In the genomic region with DNA sequence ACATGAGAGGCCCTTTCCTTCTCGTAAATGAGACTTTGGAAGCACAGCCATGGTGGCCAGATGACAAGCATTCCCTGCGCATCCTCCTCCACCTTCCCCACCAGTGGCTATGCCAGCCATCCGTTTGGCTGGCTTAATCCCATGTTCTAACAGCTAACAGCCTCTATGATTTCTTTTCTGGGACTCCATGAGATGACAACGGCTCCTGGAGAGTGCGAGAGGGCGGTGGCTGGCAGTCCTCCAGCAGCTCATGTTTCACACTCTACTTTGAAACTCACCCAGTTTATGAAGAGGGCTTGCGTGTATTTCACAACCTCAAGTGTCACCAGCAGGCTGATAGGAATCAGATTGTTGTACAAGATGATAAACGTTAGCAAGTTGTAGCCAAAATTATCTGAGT, we compare ENCODE assay signal across 9 mouse cellular contexts.
DNase-seq lines count a peak whose midpoint lies in the region; ATAC-seq lines count a peak whose summit lies in the region.
"Had no signal": no experiment of that assay in that cellular context is flagged by ENCODE, and none has a peak within 500 bp of the region (broad histone marks: within the 10 kb centered on the region; RNA-seq: fewer than 3 reads in every experiment).

No protein-coding gene starts in this region.

- peak; percentile 89 for DNase-seq in heart, adult 11 months
- DNase-seq in heart, embryonic 10.5 days (ENCODE audit: low spot score) = no peak
- peak; percentile 87 for DNase-seq in brain, adult 2 months (ENCODE audit: low read depth, low spot score)
- DNase-seq in left cerebral cortex, postnatal 25 days (ENCODE audit: low spot score in 2 of 2) = peak; percentile 76 to 95
- DNase-seq in right cerebral cortex, postnatal 4 days = peak; percentile 71
- DNase-seq in retina, postnatal 1 day = no peak
- no peak for DNase-seq in hindbrain, embryonic 11.5 days (ENCODE audit: low spot score)

- ATAC-seq in heart, embryonic 14.5 days (ENCODE audit: insufficient number of reproducible peaks, insufficient read depth, low FRiP score, low read depth) = 0 out of 2 replicates have a peak, but pooled peaks have one; percentile 47
- no peak for ATAC-seq in hindbrain, embryonic 11.5 days (ENCODE audit: low FRiP score)

- intact Hi-C loops in left cerebral cortex, postnatal 25 days (cut with DNase I) = loop anchor here (1.0 kb wide), 1 partner anchor 151 kb away; no protein-coding TSS in a partner anchor

- H3K36me3 ChIP-seq in heart, embryonic 10.5 days = no peaks in the 10 kb centered on the region
- H3K36me3 ChIP-seq in heart, embryonic 14.5 days (ENCODE audit: control insufficient read depth, insufficient read depth, low read length) = no peaks in the 10 kb centered on the region
- H3K36me3 ChIP-seq in hindbrain, embryonic 11.5 days (ENCODE audit: control insufficient read depth, insufficient read depth, low read length) = no peaks in the 10 kb centered on the region

- no peak overlapping the region for H3K9ac ChIP-seq in heart, embryonic 14.5 days (ENCODE audit: low read length)
- no peak overlapping the region for H3K9ac ChIP-seq in hindbrain, embryonic 11.5 days (ENCODE audit: low read depth, low read length)

- no peaks in the 10 kb centered on the region for H3K9me3 ChIP-seq in heart, embryonic 10.5 days
- H3K9me3 ChIP-seq in heart, embryonic 14.5 days (ENCODE audit: control insufficient read depth, low read length) = no peaks in the 10 kb centered on the region
- H3K9me3 ChIP-seq in hindbrain, embryonic 11.5 days (ENCODE audit: control insufficient read depth, low read length) = no peaks in the 10 kb centered on the region

- peaks cover 6% of the 10 kb centered on the region; the same call in 1 of the 2 replicates for H3K4me1 ChIP-seq in heart, embryonic 10.5 days
- peaks cover 3 to 10% of the 10 kb centered on the region in 2 experiments for H3K4me1 ChIP-seq in heart, embryonic 14.5 days (ENCODE audit: control insufficient read depth in 2 of 2, insufficient read depth in 2 of 2, low read length in 2 of 2)
- no peaks in the 10 kb centered on the region for H3K4me1 ChIP-seq in hindbrain, embryonic 11.5 days (replicated peaks; ENCODE audit: control insufficient read depth, insufficient read depth, low read length)

- peak overlapping the region; percentile 26 for H3K4me2 ChIP-seq in heart, embryonic 14.5 days (ENCODE audit: low read length)
- H3K4me2 ChIP-seq in hindbrain, embryonic 11.5 days (replicated peaks; ENCODE audit: low read depth, low read length) = no peak overlapping the region

- no peak overlapping the region for H3K4me3 ChIP-seq in heart, embryonic 10.5 days
- H3K4me3 ChIP-seq in heart, embryonic 14.5 days (ENCODE audit: control insufficient read depth in 1 of 2, insufficient read depth in 1 of 2, low read depth in 1 of 2, low read length in 2 of 2) = no peak overlapping the region
- H3K4me3 ChIP-seq in hindbrain, embryonic 11.5 days (ENCODE audit: low read depth, low read length) = no peak overlapping the region

- H3K27me3 ChIP-seq in heart, embryonic 10.5 days (ENCODE audit: insufficient read depth, poor library complexity, severe bottlenecking) = no peaks in the 10 kb centered on the region
- H3K27me3 ChIP-seq in heart, embryonic 14.5 days (ENCODE audit: control insufficient read depth, insufficient read depth, low read length) = no peaks in the 10 kb centered on the region
- no peaks in the 10 kb centered on the region for H3K27me3 ChIP-seq in hindbrain, embryonic 11.5 days (ENCODE audit: control insufficient read depth, insufficient read depth, low read length)

- 61% methylated on average over 8 of the region's 8 CpGs for WGBS in heart, embryonic 10.5 days
- WGBS in heart, embryonic 14.5 days = 28% methylated on average over 8 of the region's 8 CpGs
- WGBS in hindbrain, embryonic 11.5 days = 74% methylated on average over 8 of the region's 8 CpGs

- H3K27ac ChIP-seq in heart, embryonic 10.5 days = no peak overlapping the region
- H3K27ac ChIP-seq in heart, embryonic 14.5 days (replicated peaks in 1 of 2; ENCODE audit: control insufficient read depth in 1 of 2, insufficient read depth in 1 of 2, low read depth in 2 of 2, low read length in 2 of 2) = peak overlapping the region; percentile 20 to 35; a peak in 3 of 4 replicates
- H3K27ac ChIP-seq in hindbrain, embryonic 11.5 days (ENCODE audit: low read depth, low read length) = no peak overlapping the region
- H3K27ac ChIP-seq: macrophage had no signal

Comparison
In these comparisons a context has a peak if more than half of its experiments do, and no peak if none do; other contexts are left out.
1. DNase-seq: peak in heart, adult 11 months (single experiment), brain, adult 2 months (single experiment), left cerebral cortex, postnatal 25 days (2 of 2) and right cerebral cortex, postnatal 4 days (single experiment); none in heart, embryonic 10.5 days (single experiment), retina, postnatal 1 day (single experiment) and hindbrain, embryonic 11.5 days (single experiment).
2. H3K27ac ChIP-seq: peak in heart, embryonic 14.5 days (2 of 2); none in heart, embryonic 10.5 days (single experiment) and hindbrain, embryonic 11.5 days (single experiment).